Mouse (Mus musculus): ENCODE results near the gene Rabl3. TPM values are rescaled to one million over a fixed set of nuclear protein-coding genes. Genes with fewer than 3 reads are reported as not detected.

Rabl3 gene
- polyA plus RNA-seq, 3 experiments from 2014 or later, result 12.6 to 14.2 (median 13.2) TPM

DNA sequence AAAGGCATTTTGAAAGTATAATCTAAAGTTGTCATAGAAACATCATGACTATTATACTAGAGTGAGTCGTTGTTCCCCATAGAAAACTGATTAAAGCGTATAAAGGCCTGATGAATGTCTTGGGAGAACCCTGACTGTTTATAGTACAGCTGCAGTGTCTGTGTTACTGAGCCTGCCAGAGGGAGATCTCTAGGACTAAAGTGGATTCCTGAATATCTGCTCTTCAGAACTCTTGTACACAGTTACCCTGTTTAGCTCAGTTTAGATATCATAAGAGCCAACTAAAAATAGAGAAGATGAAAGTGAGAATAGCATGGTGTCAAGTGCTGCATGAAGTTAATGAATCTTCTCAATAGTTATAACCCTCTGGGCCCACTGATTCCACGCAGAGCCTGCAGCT, 10.6 kb downstream of the Rabl3 start:
- no peak for ATAC-seq

DNA sequence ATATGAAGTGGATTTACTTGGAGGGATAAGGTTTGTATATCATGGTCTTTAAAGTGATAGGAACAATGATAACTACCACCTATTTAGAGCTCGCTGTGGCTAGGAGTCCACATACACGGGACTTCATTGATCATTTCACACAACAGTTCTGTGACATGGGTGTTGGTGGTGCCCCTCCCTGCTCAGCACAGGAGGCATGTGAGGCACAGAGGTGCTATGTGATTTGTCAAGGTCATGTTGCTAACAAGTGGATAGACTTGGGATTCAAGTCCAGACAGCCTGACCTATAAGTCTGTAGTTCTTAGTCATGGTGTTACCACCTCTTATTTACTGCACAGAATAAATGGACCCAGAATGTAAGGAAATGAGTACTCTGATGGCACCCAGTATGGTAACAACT, 11.3 kb downstream of the Rabl3 start:
- no peak for ATAC-seq

DNA sequence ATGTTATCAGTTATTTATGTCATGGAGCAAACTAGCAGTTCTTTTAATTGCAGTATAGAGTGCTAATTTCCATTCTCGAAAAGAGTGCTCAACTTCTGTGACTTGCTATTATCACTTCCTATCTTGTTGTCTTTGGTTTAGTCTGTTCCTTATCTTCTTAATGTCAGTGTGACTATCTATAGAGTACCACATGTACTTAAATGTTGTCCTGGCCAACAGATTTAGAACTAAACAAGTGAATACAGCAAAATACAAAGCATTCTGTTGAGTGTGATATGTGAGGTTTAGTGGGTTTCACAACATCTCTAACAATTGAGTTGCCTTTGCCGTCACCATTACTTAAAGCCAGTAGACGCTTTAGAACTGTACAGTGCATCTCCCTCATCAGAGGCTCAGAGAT, 13.1 kb downstream of the Rabl3 start:
- ATAC-seq, result no peak

DNA sequence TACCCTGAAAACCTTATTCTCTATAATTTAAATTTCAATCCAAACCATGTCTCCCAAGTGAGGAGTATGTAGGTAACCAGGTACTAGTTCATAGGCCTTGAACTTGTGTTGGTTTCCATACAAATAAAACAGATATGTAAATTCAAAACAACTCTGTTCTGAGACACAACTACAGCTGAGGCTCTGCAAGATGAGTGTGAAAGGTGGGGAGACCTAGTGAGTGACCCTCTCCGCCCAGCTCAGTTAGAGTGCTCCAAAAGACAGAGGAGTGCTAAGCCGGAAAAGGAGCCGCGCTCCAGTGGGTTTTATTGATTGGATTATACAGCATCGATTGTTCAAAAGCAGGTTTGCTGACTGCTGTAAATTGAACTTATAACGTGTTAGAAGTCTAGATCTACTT, 22.7 kb downstream of the Rabl3 start:
- no peak for ATAC-seq

DNA sequence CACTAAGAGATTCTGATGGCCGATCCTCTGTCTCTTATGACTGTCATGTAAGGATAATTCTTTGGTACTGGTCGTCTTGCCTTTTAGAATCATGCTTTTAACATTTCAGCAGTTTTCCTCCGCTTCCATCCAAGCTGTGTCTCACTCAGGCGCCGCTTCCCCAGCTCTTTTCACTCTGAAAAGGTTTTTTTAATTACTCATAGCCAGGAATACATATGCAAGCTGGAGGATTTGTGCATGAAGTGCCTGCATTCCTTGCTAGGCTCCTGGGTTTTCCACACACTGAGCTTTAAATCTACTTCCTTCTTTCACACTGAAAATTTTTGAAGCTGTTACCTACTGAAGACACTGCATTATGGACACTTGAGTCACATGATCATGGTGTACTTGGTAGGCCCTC, 23.3 kb downstream of the Rabl3 start:
- ATAC-seq, result no peak

DNA sequence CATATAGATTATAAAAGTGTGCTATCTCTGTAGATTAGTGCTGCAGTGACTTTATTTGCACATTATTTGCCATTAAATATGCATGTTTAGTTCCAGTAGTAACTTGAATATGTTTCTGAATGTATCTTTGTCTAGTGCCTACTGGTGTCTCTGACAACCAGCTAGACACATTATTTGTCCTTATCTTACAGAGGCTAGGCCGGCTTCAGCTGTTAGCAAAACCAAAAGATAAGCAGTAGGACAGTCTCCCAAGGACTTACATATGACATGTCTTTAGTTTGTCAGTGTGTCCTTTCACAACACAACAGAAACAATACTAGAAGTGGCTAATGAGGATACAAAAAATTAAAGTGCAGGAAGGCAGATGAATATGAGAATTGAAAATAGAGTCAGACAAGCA, 25.4 kb downstream of the Rabl3 start:
- ATAC-seq, result no peak

DNA sequence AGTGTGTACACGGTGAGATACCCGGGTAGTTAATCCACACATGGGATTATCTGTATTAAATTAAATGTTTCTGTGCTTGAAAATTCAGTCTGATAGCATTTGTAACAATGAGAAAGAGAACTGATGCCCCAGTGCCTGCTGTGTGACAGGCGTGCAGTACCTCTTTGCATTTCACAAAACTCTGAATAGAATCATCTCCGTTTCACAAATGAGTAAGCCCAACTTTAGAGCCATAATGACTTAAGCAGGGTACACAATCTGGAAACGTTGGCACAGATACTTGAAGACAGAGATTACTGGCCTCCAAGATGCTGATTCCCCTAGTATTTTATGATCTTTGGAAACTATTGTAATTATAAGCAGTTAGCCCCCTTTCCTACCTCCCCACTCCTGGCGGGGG, 26.4 kb downstream of the Rabl3 start:
- no peak for ATAC-seq

DNA sequence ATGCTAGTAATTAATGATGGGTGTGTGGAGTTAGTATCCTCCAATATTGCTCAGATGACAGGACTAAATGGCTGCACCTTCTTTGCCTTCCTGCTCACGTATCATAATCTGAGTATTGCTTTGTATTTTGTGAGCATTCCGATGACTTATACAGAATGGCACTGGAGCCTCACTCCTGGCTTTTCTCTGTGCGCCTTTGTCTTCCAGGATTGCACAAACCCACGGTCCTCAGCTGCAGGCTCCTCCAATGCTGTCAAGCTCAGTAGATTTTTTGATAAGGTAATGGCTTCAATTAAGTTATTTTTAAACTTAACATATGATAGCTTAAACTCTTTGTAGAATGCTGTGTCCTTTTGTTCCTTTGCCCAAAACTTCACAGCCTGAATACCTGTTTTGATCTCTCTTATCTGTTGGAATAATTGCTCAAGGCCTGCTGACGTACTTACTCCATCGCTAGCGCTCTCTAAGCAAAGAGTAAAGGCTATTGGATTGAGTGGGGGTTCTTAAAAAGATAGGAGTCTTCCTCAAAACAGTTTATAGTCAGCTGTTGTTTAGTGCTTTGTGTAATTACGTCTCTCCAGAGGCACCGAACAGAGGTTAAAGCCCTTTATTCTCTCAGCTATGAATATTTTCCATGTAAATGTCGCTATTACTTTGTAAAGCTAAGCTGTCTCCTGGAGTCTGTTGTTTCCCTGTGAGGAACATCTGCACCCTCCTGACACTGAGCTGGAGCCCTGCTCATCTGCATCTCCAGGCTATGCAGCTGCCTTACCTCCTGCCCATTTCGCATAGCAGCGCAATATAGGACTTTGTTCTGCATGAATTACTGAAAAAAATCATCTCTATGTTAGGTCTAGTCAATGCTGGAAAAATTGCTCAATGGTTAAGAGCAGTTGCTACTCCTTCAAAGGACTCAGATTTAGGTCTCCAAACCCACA, 27.7 kb downstream of the Rabl3 start:
- no peak for ATAC-seq

DNA sequence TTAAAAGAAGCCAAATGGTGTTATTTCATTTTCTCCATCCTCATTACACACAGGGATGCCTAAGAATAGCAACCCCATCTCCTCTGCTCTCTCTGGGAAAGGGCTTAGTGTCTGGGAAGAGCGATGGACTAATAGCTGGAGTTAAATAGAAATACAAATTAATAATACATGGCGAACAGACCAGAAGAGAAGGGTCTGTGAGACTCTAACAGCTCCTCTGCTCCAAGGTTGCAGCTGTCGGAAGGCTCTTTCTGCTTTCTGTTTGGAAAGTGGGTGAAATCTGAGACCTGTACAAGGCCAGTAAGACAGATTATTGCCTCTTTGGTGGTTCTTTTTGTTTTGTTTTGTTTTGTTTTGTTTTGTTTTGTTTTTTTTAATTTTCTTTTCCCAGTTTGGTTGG, 31.9 kb downstream of the Rabl3 start:
- no peak for ATAC-seq

DNA sequence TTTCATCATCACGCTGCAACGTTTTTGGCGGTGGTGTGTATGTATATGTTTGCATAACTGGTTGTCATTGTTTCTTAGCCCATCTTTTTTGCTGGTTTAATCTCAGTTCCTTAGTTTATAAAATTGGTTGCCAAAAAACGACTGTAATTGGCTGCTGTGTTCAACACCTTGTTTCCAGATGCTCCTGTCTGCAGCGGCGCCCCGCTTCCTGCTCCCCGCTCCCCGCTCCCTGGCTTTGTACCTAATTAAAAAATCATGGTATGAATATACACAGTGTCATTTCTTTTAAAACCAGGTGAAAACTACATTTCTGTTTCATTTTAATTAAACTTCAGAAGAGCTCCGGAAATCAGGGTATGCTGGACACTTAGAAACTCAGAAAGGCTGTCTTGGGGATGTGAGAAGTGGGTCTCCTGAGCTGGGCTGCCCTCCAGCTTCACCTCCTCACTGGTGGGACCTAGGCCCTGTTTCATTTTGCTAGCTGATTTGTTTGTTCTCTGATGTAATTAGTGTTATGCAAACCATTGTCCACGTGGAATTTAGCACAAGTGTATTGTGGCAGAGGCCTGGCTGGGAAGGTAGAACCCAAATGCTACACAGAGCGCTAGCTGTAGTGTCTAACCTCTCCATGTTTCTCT, 32.6 kb downstream of the Rabl3 start:
- ATAC-seq, result no peak

DNA sequence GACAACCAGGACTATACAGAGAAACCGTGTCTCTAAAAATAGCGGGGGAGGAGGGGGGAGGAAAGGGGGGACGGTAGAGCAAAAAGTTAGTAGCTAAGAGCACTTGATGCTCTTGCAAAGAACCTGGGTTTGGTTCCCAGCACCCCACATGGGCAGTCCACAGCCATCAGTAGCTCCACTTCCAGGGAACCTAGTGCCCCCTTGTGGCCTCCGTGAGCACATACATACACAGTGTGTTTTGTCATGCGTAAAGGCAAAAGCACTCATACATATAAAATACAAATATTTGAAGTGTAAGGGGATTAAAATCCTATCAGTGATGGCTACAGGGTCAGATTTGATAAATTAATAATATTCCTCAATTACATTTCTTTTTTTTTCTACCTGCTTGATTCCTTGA, 33.4 kb downstream of the Rabl3 start:
- ATAC-seq, result no peak

DNA sequence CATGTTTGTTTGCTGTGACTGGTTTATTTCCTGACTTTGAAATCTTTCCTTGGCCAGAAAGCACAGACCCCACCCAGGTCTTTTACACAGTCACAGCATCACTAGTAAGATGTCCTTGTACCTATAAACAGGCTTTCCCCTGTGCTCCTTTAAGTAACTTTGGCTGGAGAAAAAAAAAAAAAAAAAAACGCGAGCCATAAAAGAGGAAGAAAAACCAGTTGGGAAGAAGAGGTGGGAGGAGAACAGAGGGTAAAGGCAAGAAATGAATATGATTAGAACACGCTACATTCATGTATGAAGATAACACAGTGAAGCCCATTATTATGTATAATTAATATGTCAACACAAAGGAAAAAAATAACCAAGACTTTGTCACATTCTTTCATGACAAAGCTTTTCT, 35.6 kb downstream of the Rabl3 start:
- no peak for ATAC-seq

DNA sequence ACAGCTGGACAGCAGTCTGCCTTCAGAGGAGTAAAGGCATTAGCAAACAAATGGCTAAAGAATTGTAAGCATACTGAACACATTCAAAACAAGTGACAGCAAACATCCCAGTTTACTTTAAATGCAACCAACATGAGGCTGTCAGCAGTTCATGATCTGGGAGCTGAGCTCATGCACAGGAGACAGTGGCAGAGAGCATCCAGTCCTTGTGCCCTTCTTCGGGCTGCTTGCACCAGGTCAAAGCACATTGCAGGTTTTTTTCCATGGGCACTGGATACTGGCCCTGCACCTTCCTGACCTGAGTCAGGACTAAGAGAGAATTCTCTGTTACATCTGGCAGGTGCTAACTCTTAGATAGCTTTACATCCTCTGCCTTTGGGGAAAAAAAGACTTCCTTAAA, 39.9 kb downstream of the Rabl3 start:
- no peak for ATAC-seq

DNA sequence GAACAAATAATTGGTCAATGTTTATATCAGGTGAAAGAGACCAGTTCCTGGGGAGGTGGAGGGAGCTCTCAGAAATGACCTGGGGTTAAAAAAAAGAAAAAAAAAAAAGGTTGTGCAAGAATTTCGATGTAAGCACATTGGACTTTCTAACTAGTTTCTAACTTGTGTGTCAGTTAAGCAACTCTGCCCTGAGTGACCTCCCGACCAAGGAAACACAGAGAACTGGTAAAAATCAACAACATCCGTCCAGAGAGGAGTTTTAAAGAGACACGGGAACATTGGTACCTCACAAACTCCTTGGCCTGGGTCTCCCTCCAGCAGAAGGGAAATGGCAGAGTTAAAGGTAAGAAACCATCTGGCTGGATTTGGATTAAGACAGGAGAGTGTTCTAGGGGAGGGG, 40.3 kb downstream of the Rabl3 start, which contains the start of gene Hgd:
Gene Hgd, plus strand, starts transcription at position 160 of the 400 bp plus-strand sequence.
- ATAC-seq, result no peak

DNA sequence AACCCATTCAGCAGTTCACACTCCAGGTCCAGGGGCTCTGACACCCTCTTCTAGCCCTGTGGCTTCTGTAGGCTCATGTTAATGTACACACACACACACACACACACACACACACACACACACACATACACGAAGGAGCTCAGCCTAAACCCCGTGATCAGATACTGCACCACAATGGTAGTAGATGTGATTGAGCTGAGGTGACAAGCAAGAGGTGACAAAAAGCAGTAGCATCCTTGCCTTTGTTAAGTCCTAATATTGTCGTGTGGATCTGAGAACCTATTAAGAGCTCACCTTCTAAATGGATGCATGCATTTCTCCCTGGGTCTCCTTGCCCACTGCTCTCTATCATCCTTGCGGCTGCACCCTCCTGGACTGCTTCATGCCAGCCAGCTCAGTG, 41.0 kb downstream of the Rabl3 start:
- no peak for ATAC-seq

DNA sequence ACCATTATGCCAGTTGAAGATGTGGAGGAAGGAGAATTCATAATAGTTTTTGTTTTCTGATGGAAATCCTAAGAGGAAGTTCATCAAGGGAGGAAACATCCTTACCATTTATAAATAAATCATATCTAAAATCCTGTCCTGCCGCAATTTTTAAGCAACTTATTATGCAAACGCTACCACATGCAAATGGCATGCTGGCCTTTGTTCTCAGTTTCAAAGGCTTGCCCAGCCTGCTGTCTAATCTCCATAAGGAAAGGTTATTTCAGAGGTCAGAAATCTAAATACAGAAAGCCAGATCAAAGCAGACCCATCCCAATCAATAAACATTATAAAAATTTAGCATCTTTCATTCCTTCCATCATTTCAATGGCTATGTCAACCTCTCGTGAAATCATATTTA, 42.2 kb downstream of the Rabl3 start:
- ATAC-seq, result no peak

DNA sequence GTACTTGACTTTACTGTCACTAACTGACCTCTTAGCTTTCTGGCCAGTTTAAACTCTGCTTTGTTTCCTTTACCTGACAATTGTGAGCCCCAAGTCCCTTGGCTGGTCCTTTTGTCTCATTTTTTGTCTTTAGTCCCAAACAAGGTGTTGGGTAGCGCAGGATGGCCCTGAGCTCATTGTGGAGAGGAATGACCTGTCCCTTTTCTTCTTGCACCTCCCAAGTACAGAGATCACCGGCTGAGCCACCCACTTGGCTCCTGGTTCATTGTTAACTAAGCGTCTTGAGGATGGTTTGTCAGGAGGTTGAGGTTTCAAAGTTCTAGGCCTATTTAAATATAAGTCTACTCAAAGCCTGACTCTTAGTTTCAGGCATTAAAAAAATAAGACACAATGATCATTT, 43.6 kb downstream of the Rabl3 start:
- ATAC-seq, result no peak

DNA sequence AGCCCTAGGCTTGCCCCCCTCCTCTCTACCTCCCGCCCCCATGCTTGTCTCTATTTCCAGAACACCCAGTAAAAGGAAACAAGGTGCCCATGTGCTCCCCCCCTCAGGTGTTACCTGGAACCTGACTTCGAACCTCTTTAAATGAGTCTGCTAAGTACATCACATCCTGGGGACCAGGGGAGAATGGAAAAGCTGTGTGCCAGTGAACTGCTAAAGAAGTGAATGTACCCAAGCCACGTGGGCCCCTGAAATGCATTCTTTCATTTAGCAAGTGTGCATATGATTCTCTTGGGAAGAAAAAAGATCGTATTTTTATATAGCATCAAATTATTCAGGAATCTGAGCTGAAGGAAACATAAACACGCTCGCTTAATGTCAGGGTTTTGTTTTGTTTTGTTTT, 44.1 kb downstream of the Rabl3 start:
- no peak for ATAC-seq

DNA sequence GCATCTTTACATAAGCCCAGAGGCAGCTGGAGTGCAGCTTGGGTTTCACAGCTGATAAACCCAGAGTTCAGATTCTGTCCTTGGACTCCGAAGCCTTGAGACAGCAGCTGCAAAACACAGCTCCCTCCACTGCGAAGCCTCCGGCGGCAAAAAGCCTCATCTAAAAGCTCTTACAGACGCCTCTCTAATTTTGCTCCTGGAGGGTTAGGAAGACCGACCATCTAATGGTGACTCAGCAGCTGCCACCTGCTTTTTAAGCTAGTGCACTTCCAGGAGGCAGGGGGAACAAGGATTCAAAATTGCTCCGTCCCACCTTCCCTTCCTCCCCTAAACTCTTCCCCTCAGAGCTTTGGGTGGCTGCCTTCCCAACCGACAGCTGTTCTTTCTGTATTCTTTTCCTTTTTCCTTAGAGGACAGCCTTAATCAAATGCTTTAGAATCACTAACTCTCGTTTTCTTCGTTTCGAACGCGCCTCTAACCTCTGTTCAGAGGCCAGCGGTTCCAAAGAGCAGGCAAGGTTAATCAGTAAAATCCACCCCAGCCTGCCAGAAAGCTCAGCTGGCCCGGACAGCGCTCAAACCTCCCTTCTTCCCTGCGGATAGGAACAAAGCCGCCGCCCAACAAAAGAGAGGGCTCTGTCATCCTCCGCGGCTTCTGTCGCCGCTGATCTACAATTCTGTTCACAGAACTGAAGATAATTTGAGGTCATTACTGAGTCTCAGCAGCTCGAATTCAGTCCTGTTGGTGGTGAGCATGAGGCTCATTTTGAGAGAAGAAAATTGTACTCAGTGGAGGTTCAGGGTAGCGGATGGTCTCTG, 44.7 kb downstream of the Rabl3 start:
- no peak for ATAC-seq

DNA sequence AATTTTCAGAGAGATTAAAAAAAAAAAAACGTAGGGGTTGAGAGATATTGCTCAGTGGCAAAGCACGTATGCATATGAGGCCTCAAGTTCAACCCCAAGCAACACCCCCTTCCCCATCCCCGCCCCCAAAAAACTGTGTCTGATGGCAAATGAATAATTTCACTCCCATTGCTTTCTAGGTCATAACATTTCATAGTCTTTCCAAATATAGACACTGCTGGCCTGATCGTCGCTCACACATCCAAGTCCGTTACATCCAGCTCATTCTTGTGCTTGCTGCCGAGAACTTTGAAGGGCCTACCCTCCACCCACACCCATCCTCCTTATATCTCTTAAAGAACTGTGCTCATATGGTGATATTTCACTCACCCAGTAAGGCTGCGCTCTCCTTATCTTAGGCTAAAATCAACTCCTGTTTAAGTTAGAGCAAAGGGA, 45.5 kb downstream of the Rabl3 start:
- ATAC-seq, result no peak

DNA sequence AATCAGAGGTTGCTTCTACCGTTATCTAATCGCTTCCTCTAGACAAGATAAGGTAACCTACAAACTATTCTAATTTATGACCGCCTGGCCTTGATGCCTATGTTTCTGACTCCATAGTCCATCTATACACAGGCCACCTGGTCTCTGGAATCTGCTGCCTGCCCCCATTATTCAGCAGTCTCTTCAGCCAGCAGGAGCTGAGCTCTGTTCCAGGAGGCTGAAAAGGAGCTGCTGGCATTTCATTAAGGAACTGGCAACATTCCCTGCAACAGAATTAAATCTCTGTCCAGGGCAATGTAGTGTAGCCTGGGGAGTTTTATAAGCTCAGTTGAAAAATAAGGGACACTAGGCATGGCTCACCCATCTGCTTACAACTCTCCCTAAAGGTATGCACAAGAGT, 51.2 kb downstream of the Rabl3 start:
- no peak for ATAC-seq

DNA sequence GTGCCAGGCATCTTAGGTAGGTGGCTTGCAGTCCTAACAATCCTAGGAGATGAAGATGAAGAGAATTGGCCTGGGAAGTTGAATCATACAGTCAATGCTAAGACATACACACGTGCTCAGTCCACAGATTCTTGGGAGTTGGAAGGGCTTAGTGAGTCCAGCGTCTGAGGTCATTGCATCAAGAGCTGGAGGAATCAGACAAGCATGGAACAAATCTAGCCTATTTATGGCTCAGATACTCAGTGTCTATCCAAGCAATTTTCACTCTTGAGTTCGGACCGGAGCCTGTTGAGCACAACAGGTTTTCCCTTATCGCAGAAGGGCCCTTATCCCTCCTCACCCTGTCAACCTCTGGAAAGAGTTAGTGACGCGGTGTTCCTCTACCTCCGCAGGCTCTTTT, 51.9 kb downstream of the Rabl3 start:
- no peak for ATAC-seq

DNA sequence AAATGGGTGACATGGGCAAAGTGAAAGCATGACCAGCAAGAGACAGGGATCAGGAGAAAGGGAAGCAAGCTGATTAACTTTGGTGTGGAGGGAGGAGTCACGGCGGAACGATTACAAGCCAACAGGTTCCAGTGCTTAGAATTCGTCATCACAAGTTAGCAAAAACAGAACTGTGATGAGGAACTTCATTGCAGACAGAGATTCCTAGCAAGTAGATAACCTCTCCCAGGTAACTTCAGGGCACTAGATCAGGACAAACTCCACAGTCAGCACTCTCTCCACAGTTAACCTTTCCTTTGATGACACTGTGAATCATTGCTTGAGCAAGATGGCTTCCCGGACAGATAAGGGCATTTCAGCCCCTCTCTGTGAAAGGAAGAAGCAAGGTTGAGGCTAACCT, 57.7 kb downstream of the Rabl3 start:
- no peak for ATAC-seq

All from inflammation-experienced regulatory T-cells, adult 6 months (primary cell).